Mouse (Mus musculus) neural tube, embryonic 12.5 days (tissue): Measurements from ENCODE around the gene Slc16a7. TPM values are rescaled to one million over a fixed set of nuclear protein-coding genes. Genes with fewer than 3 reads are reported as not detected.
A peak's percentile ranks its signal among the peaks of the same experiment; 100 is the strongest.

Source experiments
- ATAC-seq: fragments of 200-750 bp; cut with Nextera tagmentation; 2 replicates; pipeline ENCODE4 v1.8.0; 2017; ENCODE audit warnings: low read depth, mild to moderate bottlenecking, moderate TSS enrichment, moderate library complexity; ENCODE audit not compliant: low FRiP score
- H3K27ac ChIP-seq: fragments of 300-500 bp; sonication (generic); 2 replicates; pipeline ENCODE4 v1.5.1; 2016
- H3K27me3 ChIP-seq: fragments of 300-500 bp; sonication (generic); replicated peaks from 2 replicates; pipeline ENCODE4 v1.6.1; 2016; ENCODE audit warnings: mild to moderate bottlenecking
- H3K36me3 ChIP-seq: fragments of 300-500 bp; sonication (generic); 2 replicates; pipeline ENCODE4 v1.6.1; 2016; ENCODE audit warnings: mild to moderate bottlenecking
- H3K4me1 ChIP-seq: fragments of 300-500 bp; sonication (generic); 2 replicates; pipeline ENCODE4 v1.6.1; 2016
- H3K4me2 ChIP-seq: fragments of 300-500 bp; sonication (generic); replicated peaks from 2 replicates; pipeline ENCODE4 v1.6.1; 2016; ENCODE audit warnings: mild to moderate bottlenecking
- H3K4me3 ChIP-seq: fragments of 300-500 bp; sonication (generic); 2 replicates; pipeline ENCODE4 v1.5.1; 2016
- H3K9ac ChIP-seq: fragments of 300-500 bp; sonication (generic); 2 replicates; pipeline ENCODE4 v1.6.1; 2016; ENCODE audit warnings: mild to moderate bottlenecking
- H3K9me3 ChIP-seq: fragments of 300-500 bp; sonication (generic); 2 replicates; pipeline ENCODE4 v1.6.1; 2016; ENCODE audit warnings: mild to moderate bottlenecking
- WGBS: fragments of 180-500 bp; shearing (Covaris S2); methylation state at CpG from one replicate; pipeline ENCODE4 v1.1.7; 2016; 5-methylcytosine and 5-hydroxymethylcytosine counted together
- polyA plus RNA-seq: library from polyadenylated mRNA; unstranded; fragments of >200 nt; fragmentation: Nextera tagmentation; extraction: Ambion mirVana; gene quantifications from 2 replicates; pipeline ENCODE4 v1.2.1, GENCODE M21; 2016

The Slc16a7 gene
- polyA plus RNA-seq, 1 experiment from 2014 or later: 5.4 TPM

GRCm38 (mm10) chr10:125265467-125265866 is 123.8 kb downstream of the Slc16a7 start:
- Histone ChIP-seq H3K4me1 (no peaks in the 10 kb centered on the region), H3K4me3 (no peak overlapping the region), H3K27ac (no peak overlapping the region), H3K9me3 (no peaks in the 10 kb centered on the region), H3K27me3 (no peaks in the 10 kb centered on the region), H3K4me2 (no peak overlapping the region), H3K9ac (no peak overlapping the region), H3K36me3 (no peaks in the 10 kb centered on the region)
- 89% methylated on average over 14 of the region's 14 CpGs for WGBS
- ATAC-seq: no peak

- Histone ChIP-seq H3K4me1 (no peaks in the 10 kb centered on the region), H3K9me3 (no peaks in the 10 kb centered on the region), H3K9ac (no peak overlapping the region), H3K4me2 (no peak overlapping the region), H3K27ac (no peak overlapping the region), H3K36me3 (no peaks in the 10 kb centered on the region), H3K27me3 (no peaks in the 10 kb centered on the region), H3K4me3 (no peak overlapping the region)
- ATAC-seq: 0 out of 2 replicates have a peak, but pooled peaks have one; percentile 66
- WGBS: 66% methylated on average over 4 of the region's 4 CpGs
These were observed 124.3 kb downstream of the Slc16a7 start for GRCm38 (mm10) chr10:125264938-125265337.

GRCm38 (mm10) chr10:125255904-125256303 is 133.4 kb downstream of the Slc16a7 start:
- Histone ChIP-seq H3K4me1 (no peaks in the 10 kb centered on the region), H3K4me2 (no peak overlapping the region), H3K27ac (no peak overlapping the region), H3K36me3 (no peaks in the 10 kb centered on the region), H3K27me3 (no peaks in the 10 kb centered on the region), H3K9ac (no peak overlapping the region), H3K4me3 (no peak overlapping the region), H3K9me3 (no peaks in the 10 kb centered on the region)
- WGBS: 94% methylated on average over 4 of the region's 4 CpGs
- ATAC-seq: no peak

DNA sequence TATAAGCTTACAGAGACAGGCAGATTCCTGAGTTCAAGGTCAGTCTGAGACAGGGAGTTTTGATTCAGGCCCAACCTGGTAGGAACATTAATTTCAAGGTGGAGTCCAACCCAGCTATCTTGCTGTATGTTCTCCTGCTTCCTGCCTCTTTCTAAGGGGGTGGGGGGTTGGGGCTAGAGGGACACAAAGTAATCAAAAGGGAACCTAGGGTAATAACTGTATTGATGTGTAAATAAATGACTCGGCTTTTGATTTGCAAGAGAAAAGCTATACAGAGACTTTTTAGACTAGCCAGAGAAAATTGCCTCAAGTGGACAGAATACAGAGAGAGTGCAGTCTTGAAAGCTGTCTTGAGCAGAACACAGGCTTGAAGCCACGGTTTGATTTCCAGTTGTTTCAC is 174.7 kb downstream of the Slc16a7 start:
- no peaks in the 10 kb centered on the region for H3K4me1 ChIP-seq
- no peak overlapping the region for H3K9ac ChIP-seq
- H3K27ac ChIP-seq: no peak overlapping the region
- no peak for ATAC-seq
- WGBS: 48% methylated on average over 2 of the region's 2 CpGs
- H3K9me3 ChIP-seq: no peaks in the 10 kb centered on the region
- H3K4me3 ChIP-seq: no peak overlapping the region
- no peaks in the 10 kb centered on the region for H3K27me3 ChIP-seq
- no peaks in the 10 kb centered on the region for H3K36me3 ChIP-seq
- no peak overlapping the region for H3K4me2 ChIP-seq

DNA sequence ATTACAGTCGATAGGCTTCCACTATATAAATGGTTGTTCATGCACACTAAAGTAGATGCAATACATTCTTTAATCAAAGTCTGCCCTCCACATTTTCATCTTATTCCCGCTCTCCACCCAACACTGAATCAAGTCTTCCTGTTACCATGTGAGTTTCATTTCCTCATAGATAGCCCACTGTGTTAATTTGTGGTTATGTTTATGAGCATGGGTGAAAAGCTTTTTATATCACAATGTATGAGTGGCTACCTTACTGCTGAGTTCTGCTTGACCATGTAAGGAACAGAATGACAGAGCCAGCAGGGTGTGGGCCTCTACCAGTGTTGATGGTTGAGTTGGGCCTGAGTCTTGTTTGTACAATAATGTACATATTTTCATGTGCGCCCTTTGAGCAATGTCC is 175.5 kb downstream of the Slc16a7 start:
- Histone ChIP-seq H3K9ac (no peak overlapping the region), H3K9me3 (no peaks in the 10 kb centered on the region), H3K36me3 (no peaks in the 10 kb centered on the region), H3K4me3 (no peak overlapping the region), H3K27me3 (no peaks in the 10 kb centered on the region), H3K27ac (no peak overlapping the region), H3K4me2 (no peak overlapping the region), H3K4me1 (no peaks in the 10 kb centered on the region)
- 88% methylated on average over 3 of the region's 3 CpGs for WGBS
- no peak for ATAC-seq

DNA sequence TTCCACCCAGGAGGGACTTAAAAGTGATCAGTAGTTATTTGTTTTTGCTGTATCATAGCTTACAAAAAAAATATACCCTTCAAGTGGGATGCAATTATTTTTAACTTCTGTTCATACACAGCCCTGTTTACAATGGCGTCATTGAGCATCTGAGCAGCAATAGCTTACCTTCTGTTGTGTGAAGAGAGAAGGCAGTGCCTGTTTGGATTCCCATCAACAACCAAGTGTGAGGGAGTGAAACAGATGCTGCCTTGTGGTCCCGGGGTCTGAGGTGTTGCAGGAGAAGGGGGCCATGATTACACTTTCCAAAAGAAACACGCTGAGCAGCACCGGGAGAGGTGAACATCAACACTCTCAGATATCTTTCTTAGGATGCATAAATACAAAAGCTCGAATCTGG is 201.7 kb downstream of the Slc16a7 start:
- ATAC-seq: no peak
- H3K4me2 ChIP-seq: no peak overlapping the region
- H3K4me3 ChIP-seq: no peak overlapping the region
- no peaks in the 10 kb centered on the region for H3K27me3 ChIP-seq
- H3K9me3 ChIP-seq: no peaks in the 10 kb centered on the region
- no peak overlapping the region for H3K27ac ChIP-seq
- no peaks in the 10 kb centered on the region for H3K36me3 ChIP-seq
- no peaks in the 10 kb centered on the region for H3K4me1 ChIP-seq
- no peak overlapping the region for H3K9ac ChIP-seq
- WGBS: 73% methylated on average over 5 of the region's 5 CpGs

GRCm38 (mm10) chr10:125185387-125185786 is 203.9 kb downstream of the Slc16a7 start:
- ATAC-seq: no peak
- 91% methylated on average over 4 of the region's 4 CpGs for WGBS
- H3K9me3 ChIP-seq: no peaks in the 10 kb centered on the region
- H3K36me3 ChIP-seq: no peaks in the 10 kb centered on the region
- H3K27me3 ChIP-seq: no peaks in the 10 kb centered on the region
- H3K4me2 ChIP-seq: no peak overlapping the region
- H3K27ac ChIP-seq: no peak overlapping the region
- no peak overlapping the region for H3K4me3 ChIP-seq
- H3K4me1 ChIP-seq: no peaks in the 10 kb centered on the region
- H3K9ac ChIP-seq: no peak overlapping the region

DNA sequence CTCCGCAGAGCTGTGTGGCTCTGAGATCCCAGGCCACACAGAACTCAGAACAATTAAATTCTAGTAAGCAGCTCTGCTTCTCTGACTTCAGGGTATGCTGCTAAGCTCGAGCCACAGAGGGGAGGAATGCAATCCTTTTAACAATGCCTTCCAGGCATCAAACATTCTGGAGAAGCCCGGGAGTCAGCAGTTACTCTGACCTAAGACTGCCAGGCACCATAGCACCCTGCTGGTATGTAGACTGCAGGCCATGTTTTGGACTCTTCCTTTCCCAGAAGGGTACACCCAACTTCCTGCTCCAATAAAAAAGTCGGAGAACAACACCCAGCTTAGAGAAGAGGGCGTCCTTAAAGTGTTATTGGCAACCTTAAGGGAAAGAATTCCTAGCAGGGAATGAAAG is 205.1 kb downstream of the Slc16a7 start:
- Histone ChIP-seq H3K9me3 (no peaks in the 10 kb centered on the region), H3K4me1 (no peaks in the 10 kb centered on the region), H3K4me2 (no peak overlapping the region), H3K9ac (no peak overlapping the region), H3K27me3 (no peaks in the 10 kb centered on the region), H3K27ac (no peak overlapping the region), H3K36me3 (no peaks in the 10 kb centered on the region), H3K4me3 (no peak overlapping the region)
- ATAC-seq: no peak
- 41% methylated on average over 5 of the region's 5 CpGs for WGBS

GRCm38 (mm10) chr10:125182545-125182944 is 206.7 kb downstream of the Slc16a7 start:
- no peak overlapping the region for H3K4me2 ChIP-seq
- ATAC-seq: no peak
- WGBS: 91% methylated on average over 3 of the region's 3 CpGs
- no peaks in the 10 kb centered on the region for H3K9me3 ChIP-seq
- H3K36me3 ChIP-seq: no peaks in the 10 kb centered on the region
- no peak overlapping the region for H3K9ac ChIP-seq
- H3K4me1 ChIP-seq: no peaks in the 10 kb centered on the region
- no peaks in the 10 kb centered on the region for H3K27me3 ChIP-seq
- H3K4me3 ChIP-seq: no peak overlapping the region
- no peak overlapping the region for H3K27ac ChIP-seq

- WGBS: 83% methylated on average over 2 of the region's 2 CpGs
- H3K4me1 ChIP-seq: no peaks in the 10 kb centered on the region
- no peaks in the 10 kb centered on the region for H3K36me3 ChIP-seq
- H3K4me3 ChIP-seq: no peak overlapping the region
- H3K9me3 ChIP-seq: no peaks in the 10 kb centered on the region
- H3K4me2 ChIP-seq: no peak overlapping the region
- ATAC-seq: no peak
- no peaks in the 10 kb centered on the region for H3K27me3 ChIP-seq
- no peak overlapping the region for H3K27ac ChIP-seq
- no peak overlapping the region for H3K9ac ChIP-seq
These were observed 211.5 kb downstream of the Slc16a7 start for GRCm38 (mm10) chr10:125177782-125178181.

DNA sequence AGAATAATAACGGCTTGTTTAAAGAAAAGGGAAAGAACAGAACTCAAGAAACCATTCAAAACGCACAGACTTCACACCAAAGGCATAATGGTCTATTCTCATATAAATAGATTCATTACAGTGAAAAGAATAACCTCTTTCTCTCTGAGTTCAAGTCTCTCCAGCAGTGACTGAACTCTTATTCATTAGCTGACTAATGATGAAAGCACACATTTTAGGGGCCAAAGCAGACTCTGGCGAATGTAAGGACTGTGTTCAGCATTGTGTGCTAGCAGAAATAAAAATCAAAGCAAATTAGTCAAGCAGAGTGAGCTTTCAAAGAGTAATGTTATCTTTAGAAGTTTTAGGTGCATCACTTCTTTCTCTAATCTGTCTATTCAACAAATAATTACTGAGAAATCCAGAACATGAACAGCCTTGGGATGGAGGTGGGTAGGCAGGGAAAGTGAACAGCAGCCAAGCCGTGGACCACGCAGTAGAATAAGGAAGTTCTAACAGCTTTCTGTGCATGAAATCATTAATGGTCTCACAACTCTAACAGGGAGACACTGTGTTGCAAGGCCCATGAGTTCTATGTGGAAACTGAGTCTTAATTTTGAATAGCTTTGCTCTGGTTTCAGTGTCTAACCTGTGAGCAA is 214.1 kb downstream of the Slc16a7 start:
- ATAC-seq: 0 out of 2 replicates have a peak, but pooled peaks have one; percentile 30

DNA sequence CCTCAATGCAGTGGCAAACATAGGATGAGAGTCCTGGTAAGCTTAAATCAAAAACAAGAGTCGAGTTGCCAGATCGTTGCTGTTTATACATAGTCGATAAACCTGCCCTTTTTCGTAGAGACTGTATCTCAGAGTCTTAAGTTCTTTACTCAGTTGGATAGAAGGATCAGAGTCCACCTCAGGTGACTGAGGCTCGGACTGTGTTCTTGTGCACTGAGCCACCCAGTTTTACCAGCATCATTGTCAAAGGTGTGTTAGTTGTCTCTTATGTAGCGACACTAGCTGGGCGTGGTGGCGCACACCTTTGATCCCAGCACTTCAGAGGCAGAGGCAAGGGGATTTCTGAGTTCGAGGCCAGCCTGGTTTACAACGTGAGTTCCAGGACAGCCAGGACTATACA is 217.6 kb downstream of the Slc16a7 start:
- Histone ChIP-seq H3K4me2 (no peak overlapping the region), H3K4me1 (no peaks in the 10 kb centered on the region), H3K36me3 (no peaks in the 10 kb centered on the region), H3K9ac (no peak overlapping the region), H3K27ac (no peak overlapping the region), H3K27me3 (no peaks in the 10 kb centered on the region), H3K4me3 (no peak overlapping the region), H3K9me3 (no peaks in the 10 kb centered on the region)
- no peak for ATAC-seq
- 90% methylated on average over 10 of the region's 10 CpGs for WGBS

More for the DNA sequence above, 214.1 kb downstream of the Slc16a7 start:
- Histone ChIP-seq H3K36me3 (no peaks in the 10 kb centered on the region), H3K4me2 (no peak overlapping the region), H3K9me3 (no peaks in the 10 kb centered on the region), H3K9ac (no peak overlapping the region), H3K4me1 (no peaks in the 10 kb centered on the region), H3K27me3 (no peaks in the 10 kb centered on the region), H3K27ac (no peak overlapping the region), H3K4me3 (no peak overlapping the region)
- 30% methylated on average over 5 of the region's 5 CpGs for WGBS

GRCm38 (mm10) chr10:125171154-125171553 is 218.1 kb downstream of the Slc16a7 start:
- Histone ChIP-seq H3K27ac (no peak overlapping the region), H3K36me3 (no peaks in the 10 kb centered on the region), H3K4me2 (no peak overlapping the region), H3K9ac (no peak overlapping the region), H3K4me3 (no peak overlapping the region), H3K27me3 (no peaks in the 10 kb centered on the region), H3K9me3 (no peaks in the 10 kb centered on the region), H3K4me1 (no peaks in the 10 kb centered on the region)
- 84% methylated on average over 6 of the region's 6 CpGs for WGBS
- no peak for ATAC-seq
